Mouse (Mus musculus) urinary bladder, postnatal 4 days (tissue): ENCODE data around the gene Rabgap1l.

Experiments
- DNase-seq, 2 experiments: peaks; one replicate each; pipeline ENCODE4 v3.0.0; 2021 to 2022; ENCODE audit warnings: low spot score in 2 of 2

Gene Rabgap1l

DNA sequence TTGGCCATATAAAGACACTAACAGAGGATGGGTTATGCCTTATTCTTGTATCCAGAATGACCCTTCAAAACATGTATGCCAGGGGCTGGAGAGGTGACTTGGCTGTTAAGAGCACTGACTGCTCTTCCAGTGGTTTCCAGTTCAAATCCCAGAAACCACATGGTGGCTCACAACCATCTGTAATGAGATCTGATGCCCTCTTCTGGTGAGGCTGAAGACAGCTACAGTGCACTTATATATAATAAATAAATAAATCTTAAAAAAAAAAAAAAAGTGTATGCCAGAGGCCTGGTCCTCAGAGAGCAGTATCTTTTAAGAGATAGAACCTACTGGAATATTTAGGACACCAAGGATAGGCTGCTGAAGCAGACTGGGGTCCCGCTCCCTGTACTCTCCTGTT, 414.6 kb downstream of the Rabgap1l start:
- DNase-seq = no peak

DNA sequence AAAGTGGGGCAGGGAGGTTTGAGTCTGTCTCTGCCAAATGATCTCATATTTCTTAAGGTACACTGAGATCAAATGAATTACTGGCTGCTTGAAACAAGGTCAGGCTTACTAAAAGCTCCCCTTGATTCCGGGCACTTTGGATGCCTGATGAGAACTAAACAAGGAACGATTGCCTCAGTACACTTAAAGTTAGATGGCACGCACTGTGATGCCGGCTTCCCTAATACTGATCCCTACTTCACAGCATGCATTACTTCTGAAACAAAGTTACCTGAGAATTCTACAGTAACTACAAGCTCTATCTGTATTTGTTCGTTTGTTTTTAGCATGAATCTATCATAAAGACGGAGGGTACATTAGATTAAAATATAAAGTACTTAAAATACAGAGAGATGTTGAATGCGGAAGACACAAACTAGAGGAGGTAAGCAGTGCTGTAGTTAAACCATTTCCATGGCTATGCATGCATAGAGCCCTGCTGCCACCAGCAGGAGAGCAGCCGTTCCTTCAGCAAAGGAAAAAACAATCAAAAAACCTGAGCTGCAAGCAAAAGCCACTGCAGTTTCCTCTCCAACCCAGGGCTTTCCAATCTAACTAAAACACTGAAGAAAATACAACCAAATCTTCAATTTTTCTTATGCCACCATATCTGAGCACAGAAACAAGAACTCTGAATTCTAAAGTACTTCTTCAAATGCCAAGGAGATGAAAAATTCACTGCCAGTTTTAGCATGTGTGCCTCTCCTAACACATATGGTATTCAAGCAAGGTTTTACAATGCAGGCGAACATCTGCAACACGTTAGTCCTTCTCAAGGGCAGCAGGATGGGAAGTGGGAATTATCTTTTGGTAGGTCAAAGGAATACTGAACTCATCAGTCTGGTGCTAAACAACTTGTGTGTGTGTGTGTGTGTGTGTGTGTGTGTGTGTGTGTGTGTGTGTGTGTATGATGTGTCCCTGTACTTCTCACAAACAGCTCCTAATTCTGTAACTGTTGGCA, 415.4 kb downstream of the Rabgap1l start:
- DNase-seq = no peak

DNA sequence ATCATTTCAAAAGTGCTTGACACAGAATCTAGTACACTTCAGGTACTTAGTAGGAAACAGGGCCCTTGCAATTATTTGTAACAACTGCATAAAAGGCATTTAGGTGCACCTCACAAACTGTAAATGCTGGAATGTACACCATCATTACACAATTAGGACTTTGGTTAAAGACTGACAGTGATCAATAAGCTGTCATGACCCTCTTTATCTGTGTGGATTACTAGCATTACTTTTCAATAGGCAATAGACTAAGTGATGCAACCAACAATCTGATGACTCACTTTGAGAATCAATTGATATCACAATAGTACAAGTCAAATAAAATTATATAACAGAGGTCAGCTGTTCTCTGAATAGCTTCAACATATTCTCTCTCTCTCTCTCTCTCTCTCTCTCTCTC, 418.5 kb downstream of the Rabgap1l start:
- no peak for DNase-seq

DNA sequence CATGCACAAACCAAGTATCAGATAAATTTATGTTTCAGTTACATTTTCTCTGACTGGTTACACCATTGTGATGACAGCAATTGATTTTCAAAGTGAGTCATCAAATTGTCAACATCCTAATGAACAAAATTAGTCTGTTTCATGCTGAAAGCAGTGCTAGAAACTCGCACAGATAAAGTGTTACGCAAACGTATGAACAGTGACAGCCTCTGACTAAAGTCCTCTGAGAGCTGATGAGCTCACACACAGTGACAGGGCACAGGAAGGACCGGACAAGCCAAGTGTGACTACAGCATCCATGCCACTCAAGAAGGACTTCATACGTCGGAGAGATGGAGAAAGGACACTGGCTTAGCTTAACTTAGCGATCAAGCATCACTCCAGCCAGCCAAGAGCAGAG, 419.7 kb downstream of the Rabgap1l start:
- no peak for DNase-seq

DNA sequence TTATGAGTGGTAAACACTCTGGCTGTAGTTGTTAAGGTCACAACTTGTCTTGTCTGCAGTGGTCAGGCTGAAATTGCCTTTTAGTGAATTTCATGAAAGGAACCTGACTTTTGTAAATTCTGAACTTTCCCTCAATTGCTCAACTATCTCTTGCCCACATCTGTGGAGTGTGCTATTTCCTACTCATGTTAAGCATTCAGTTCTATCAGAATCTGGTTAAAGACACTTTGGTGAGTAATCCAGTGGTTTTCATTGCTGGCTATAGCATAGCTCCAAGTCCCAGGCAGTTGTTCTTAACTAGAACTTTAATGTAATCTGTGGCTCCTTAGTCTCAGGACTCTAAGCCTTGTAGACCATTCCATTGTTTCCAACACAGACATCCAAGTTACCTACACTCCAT, 421.3 kb downstream of the Rabgap1l start:
- no peak for DNase-seq

DNA sequence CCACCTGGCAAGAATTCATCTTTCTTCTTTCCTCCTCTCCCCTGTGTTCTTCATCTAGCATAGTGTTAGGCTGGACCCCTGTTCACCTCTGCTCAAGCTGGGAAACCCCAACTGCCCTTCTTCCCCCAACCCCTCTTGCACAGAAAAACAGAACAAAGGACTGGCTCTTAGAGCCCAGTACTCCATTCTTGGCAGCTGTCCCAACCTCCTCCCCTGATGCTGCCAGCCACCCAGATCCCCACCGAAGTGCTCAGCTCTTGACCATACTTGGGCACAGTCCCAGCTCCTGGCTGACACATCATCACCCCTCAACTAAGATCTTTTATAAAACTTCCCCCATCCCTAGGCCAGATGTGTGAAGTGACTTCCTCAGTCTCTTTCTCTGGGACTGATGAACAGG, 422.5 kb downstream of the Rabgap1l start:
- DNase-seq = no peak

DNA sequence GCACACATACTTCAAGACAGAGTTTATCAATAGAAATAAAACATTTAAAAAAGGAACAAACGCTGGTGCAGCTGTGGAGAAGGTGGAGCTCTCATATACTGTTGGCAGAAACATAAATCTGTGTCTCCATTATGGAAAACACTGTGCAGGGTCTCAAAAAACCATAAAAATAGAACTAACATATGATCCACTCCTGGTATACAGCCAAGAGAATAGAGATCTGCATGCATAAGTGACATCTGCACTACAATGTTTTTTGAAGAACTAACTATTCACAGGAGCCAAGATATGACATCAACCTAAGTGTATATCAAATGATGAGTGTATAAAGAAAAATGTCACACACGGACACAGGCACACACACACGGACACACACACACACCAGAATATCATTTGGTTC, 426.4 kb downstream of the Rabgap1l start:
- DNase-seq = no peak

DNA sequence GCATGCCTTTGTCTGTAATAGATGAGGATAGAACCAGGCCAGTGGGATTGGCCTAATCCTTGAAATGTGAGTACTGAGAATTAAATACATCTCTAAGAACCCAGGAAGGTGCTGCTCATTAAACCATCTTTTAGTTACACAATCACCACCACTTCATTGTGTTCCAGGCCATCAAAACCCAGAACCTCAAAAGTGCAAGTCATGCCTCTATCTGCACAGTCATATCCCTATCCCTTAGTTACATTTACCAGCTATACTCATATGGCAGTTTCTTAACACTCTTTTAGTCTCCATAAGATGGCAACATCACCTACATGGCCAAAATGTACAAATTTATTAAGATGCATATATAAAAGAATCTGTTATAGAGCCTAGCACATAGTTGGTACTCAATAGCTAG, 435.7 kb downstream of the Rabgap1l start:
- DNase-seq = no peak

DNA sequence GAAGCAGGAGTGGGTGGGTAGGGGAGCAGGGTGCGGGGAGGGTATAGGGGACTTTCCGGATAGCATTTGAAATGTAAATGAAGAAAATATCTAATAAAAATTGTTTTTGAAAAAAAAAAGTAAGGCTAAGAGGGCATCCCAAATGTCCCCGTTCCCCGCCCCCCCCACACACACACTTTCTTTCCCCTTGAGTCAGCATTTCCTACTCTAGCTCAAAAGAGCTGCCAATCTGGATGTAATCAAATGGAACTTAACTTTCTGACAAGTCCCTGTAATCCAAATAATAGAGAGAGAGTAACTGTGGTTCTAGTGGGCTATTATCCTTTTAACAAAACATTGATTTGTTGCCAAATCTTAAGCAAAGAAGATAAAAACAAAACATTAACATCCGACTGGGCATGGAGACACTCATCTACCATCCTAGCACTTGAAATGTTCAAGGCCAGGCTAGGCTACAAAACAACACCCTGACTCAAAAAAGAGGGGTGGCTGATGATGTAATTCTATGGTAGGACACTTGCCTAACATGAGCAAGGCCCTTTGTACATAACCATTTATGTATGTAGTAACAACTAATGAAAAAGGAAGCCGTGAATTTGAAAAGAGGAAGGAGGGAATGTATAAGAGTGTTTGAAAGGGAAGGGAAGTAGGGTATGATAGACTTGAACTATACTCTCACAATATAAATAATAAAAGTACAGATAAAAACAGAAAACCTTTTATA, 439.1 kb downstream of the Rabgap1l start:
- no peak for DNase-seq

DNA sequence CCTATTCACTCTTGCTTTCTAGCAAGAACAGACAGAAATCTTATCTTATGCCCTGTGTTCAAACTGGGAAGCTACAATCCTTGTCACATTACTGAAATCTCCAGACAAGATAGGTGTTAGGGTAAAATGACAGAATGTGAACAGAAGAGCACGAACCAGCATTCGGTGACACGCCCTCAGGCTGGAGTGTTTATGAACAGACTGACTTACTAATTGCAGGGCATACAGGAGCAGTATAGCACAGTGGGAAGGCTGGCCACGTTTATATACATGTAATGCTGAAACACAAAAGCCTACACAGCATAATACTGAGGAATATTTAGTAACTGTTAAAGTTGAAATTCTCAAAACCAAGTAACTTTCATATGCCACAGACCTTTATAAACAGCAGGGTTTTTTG, 440.7 kb downstream of the Rabgap1l start:
- DNase-seq = no peak

DNA sequence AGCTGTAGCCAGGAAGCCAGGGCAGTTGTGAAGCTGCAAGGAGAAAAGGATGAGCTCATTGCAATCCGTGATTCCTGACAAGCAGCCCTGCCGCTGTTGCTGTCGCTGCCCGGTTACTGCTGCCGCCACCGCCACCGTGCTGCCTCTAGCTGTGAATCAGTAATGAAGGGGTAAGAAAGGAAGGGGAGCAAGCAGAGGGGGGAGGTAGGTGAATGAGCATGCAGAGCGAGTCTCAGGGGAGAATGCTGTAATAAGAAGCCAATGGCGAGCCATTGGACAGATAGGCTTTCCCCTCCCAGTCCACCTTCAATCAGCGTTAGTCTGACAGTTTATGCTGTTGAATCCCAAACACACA, 441.2 kb downstream of the Rabgap1l start:
- no peak for DNase-seq

DNA sequence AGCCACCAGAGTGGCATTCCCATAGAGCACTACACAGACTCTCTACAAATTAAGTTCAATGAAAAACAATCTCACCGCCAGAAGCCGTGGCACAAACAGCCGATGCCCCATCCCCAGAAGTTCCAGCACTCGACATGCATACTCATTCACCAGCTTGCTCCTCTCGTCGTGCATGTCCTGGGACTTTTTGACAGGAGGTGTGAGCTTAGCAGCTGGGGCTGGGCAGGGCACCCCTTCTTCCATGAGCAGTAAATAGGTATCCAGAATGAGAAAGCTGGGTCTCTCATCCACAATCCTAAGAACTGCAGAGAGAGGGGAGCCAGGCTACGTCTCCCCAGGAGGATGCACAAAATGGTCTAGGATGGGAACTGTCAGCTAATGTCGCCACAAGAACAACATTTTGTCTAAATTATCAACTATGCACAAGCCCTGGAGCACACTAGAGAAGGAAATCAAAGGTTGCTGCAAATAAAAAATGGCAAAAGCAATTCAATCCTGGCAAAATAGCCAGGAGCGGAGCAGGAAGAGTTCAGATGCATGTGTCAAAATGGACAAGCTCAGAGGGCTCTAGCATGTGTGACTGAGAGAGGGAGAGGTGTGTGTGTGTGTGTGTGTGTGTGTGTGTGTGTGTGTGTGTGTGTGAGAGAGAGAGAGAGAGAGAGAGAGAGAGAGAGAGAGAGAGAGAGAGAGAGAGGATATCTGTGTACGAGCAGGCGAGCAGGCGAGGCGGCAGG, 441.7 kb downstream of the Rabgap1l start:
- DNase-seq = no peak

DNA sequence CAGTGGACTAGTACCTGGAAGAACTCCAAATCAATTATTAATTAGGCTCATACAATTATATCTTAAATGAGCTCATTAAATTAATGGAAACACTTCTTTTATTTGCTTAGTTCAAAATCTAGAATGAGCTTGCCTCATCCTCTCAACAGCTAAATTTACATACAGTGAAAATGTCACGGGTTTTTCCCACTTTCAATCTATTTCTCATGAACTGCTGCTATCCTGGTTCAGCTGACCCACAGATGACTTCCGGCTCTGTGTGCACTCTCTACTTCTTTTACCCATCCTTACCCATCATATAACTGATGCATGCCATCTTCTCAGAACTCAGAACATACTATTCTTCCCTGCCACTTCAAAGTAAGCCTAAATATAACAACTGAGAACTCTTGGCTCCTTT, 452.4 kb downstream of the Rabgap1l start:
- no peak for DNase-seq

DNA sequence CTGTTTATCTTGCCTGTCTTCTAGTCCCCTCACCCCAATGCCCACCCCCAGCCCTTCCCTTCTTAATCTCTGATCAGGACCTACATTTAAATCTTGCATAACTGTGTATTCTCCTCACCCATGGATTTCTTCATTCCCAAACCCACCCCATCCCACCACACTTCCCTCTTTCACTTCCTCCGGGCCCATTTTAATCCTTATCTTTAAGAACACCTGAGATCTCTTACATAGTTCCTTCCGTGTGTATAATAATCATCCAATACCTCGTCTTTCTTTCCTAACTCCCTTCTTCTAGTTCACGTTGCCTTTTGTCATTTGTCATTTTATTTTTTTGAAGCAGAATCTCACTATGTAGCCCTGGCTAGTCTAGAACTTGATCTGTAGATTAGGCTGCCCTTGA, 453.6 kb downstream of the Rabgap1l start:
- no peak for DNase-seq

DNA sequence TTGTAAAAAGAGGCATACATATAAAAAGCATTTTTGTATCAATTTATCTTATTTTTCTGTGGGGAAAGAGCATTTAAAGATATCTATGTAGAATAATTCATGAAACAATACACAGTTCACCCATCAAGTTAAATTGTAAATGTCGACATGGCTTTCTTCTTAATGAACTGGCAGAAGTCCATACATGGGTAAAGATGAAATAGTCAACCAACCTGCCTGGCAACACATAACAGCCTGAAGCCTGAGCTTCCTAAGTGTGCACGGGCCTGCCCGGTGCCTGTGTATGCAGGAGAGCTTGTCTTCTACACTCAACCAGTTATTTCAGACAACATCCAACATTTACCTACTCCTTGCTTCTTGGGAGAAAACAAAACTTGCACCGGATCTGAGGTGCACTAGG, 458.2 kb downstream of the Rabgap1l start:
- DNase-seq = no peak

DNA sequence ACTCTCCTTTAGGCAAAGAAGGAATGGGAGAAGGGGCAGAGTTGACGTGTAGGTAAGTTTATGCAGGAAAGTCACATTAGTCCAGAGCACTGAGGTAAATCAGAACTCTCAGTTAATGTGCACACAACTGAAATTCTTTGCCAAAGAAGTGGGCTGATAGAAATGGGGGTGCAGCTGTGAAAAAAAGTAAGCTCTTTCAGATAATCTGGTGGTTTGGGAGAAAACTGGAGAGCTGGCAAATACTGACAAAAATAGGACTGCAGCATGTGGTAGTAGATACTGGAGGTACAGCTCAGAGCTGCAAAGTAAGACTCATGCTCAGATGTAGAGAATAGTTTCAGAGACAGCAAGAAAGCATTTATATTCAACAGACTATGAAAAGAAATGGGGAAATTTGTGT, 462.2 kb downstream of the Rabgap1l start:
- DNase-seq = no peak

DNA sequence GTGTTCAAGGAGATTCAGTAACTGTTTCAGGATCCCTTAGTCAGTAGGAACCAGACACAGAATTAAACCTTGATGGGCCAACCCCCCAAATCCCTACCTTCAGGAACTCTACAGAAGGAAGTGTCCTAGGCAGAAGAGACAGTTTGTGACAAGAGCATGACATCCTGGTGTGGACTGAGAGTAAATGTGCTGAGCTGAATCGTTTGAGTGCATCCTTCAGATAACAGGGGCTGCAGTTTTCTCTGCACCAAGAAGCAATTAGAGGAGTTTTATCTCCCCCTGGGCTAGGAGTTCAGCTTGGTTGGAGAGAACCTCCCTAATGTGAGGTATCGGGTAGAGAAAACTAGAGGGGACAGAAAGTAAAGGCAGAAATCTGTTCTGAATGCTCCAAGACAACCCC, 462.8 kb downstream of the Rabgap1l start:
- DNase-seq = no peak

DNA sequence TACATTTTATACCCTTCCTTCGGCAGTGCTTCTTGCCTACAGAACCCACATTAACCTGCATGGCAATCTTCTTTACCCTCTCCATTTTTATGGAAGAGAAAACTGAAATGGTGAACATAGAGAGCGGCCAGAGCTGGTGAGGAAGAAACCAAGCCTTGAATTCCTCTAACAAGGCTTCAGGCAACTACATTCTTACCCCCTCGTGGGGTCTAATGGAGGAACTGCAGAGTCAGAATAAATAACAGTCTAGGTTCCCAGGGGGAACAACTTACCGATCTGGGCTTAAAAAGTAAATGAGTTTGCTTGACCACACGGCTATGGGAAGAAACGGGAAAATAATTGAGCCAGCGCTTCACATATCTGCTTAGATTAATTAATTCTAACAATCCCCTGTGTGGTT, 463.2 kb downstream of the Rabgap1l start:
- DNase-seq = no peak

DNA sequence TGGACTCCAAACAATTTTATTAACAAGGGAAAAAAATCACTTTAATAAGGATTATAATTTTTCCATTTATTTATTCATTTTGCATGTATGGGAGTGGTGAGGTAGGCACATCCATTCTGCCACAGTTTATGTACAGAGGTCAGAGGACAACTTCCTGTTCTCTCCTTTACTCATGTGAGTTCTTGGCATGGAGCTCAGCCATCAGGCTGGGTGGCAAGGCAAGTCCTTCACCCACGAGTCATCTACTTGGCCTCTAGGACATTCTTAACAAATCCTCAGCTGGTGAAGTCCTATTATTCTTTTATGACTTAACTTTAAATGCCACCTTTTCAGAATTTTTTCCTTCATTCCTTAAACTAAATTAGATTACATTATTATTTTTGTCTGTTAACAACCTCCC, 465.5 kb downstream of the Rabgap1l start:
- no peak for DNase-seq

DNA sequence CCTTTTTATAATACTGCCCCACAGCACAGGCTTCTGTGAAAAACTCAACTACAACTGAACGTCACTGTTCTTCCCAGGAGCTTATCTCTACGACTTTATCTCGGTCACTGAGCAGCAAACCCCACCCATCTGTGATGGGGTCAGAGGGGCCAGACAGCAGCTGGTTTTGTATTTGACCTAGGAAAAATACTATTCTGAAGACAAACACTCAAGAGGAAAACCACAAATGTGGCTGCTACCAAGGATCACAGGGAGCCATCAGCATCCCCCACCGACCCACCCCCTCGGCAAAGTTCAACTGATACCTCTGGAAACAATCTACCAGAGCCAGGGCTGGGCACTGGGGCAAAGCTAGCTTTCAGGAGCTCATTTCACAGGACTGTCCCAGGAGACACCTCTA, 467.5 kb downstream of the Rabgap1l start:
- DNase-seq = no peak

DNA sequence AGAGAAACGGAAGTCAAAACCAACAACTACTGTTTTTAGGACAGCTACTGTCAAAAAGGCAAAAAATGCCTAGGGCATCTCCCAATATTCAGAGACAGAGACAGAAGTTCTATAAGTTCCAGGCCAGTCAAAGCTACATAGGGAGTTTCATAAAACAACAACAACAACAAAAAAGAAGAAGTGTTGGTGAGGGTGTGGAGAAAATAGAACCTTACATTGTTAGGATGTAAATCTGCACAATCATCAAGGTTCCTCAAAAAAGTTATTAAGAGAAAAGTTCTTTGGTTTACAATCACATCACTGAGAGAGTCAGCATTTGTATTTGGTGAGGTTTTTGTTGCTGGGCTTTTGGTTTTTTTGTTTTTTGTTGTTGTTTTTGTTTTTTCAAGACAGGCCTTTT, 472.3 kb downstream of the Rabgap1l start:
- no peak for DNase-seq

DNA sequence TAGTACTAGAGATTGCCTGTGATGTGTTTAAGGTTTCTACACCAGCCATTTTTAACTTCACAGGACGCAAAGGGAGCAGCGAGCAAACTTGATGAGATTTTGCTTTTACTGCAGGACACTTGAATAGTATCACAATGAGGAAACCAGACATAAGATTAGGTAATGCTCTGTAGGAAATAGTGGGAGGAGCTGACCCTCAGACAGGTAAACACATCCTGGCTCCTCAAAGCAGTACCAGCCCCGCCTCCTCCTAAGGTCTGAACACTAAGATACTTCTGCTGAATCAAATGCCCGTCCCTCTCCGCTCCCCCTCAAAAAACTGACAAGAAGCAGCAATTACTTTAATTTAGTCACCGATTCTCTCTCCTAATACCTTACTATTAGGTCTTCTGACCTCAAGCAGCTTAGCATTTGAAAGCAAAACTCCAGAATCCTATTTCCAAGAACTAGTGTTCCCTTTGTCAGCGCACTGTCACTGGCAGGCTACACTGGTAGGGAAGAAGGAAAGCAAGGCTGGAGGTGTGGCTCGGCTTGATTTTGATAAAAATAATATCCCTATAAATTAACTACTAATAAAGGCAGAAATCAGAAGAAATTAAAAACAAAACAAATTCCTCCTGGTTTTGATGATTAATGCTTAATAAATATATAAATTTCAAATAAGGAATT, 474.8 kb downstream of the Rabgap1l start:
- no peak for DNase-seq
